19 mouse cellular contexts compared by ENCODE assay signal in genomic region chr19:23746506-23746905, GRCm38 (mm10). TPM values are rescaled to one million over a fixed set of nuclear protein-coding genes. Genes with fewer than 3 reads are reported as not detected.
A peak's percentile ranks its signal among the peaks of the same experiment; 100 is the strongest.
DNase-seq lines count a peak whose midpoint lies in the region; ATAC-seq and TF ChIP-seq lines count a peak whose summit lies in the region.
"Had no signal": no experiment of that assay in that cellular context is flagged by ENCODE, and none has a peak within 500 bp of the region (broad histone marks: within the 10 kb centered on the region; RNA-seq: fewer than 3 reads in every experiment).

No protein-coding gene starts in this region.

- no peak for TF ChIP-seq POLR2A in cerebellum, adult 2 months (IDR thresholded peaks at IDR 0.05; ENCODE audit: borderline replicate concordance, insufficient read depth, low read length)

- no peak for TF ChIP-seq CTCF in cerebellum, adult 2 months (IDR thresholded peaks at IDR 0.05; ENCODE audit: borderline replicate concordance, insufficient read depth, low read depth, low read length)

- 37% methylated on average over 3 of the region's 3 CpGs for WGBS in cerebellum, adult 2 months
- WGBS in midbrain, embryonic 11.5 days: 84% methylated on average over 3 of the region's 3 CpGs
- 67% methylated on average over 3 of the region's 3 CpGs for WGBS in midbrain, embryonic 15.5 days

- no peak overlapping the region for H3K27ac ChIP-seq in cerebellum, adult 2 months (ENCODE audit: insufficient read depth, low read length)
- H3K27ac ChIP-seq in midbrain, embryonic 11.5 days (ENCODE audit: low read depth, low read length): no peak overlapping the region
- H3K27ac ChIP-seq in midbrain, embryonic 15.5 days: no peak overlapping the region

- H3K4me3 ChIP-seq in cerebellum, adult 2 months (replicated peaks; ENCODE audit: insufficient read depth, low read depth, low read length): no peak overlapping the region
- no peak overlapping the region for H3K4me3 ChIP-seq in midbrain, embryonic 11.5 days (ENCODE audit: low read depth, low read length)
- H3K4me3 ChIP-seq in midbrain, embryonic 15.5 days: no peak overlapping the region

- no peak for ATAC-seq in midbrain, embryonic 11.5 days (ENCODE audit: low FRiP score)
- ATAC-seq in midbrain, embryonic 15.5 days (replicated peaks): no peak
- ATAC-seq: activated CD4-positive, CD25-positive, alpha-beta regulatory T cell, adult 4 months; CD4-positive, CD25-positive, alpha-beta regulatory T cell, adult 4 months; Patski had no signal

- H3K9me3 ChIP-seq in midbrain, embryonic 11.5 days (ENCODE audit: control insufficient read depth, low read length): no peaks in the 10 kb centered on the region
- no peaks in the 10 kb centered on the region for H3K9me3 ChIP-seq in midbrain, embryonic 15.5 days
- H3K9me3 ChIP-seq: G1E had no signal

- no peak overlapping the region for H3K9ac ChIP-seq in midbrain, embryonic 11.5 days (ENCODE audit: low read length)
- no peak overlapping the region for H3K9ac ChIP-seq in midbrain, embryonic 15.5 days

- H3K4me2 ChIP-seq in midbrain, embryonic 11.5 days: no peak overlapping the region
- H3K4me2 ChIP-seq in midbrain, embryonic 15.5 days: no peak overlapping the region

- H3K36me3 ChIP-seq in midbrain, embryonic 11.5 days (ENCODE audit: control insufficient read depth, insufficient read depth, low read length): no peaks in the 10 kb centered on the region
- no peaks in the 10 kb centered on the region for H3K36me3 ChIP-seq in midbrain, embryonic 15.5 days (replicated peaks)
- H3K36me3 ChIP-seq: G1E had no signal

- H3K27me3 ChIP-seq in cerebellum, adult 2 months (ENCODE audit: control insufficient read depth, insufficient read depth, low read length): no peaks in the 10 kb centered on the region
- H3K27me3 ChIP-seq in midbrain, embryonic 11.5 days (ENCODE audit: control insufficient read depth, insufficient read depth, low read length): no peaks in the 10 kb centered on the region
- H3K27me3 ChIP-seq in midbrain, embryonic 15.5 days (replicated peaks): no peaks in the 10 kb centered on the region
- H3K27me3 ChIP-seq: CH12.LX had no signal

- peak; percentile 66 to 75 for DNase-seq in cerebellum, postnatal 10 days
- DNase-seq in cerebellum, adult 2 months: no peak
- peak; percentile 37 for DNase-seq in midbrain, embryonic 11.5 days (ENCODE audit: low spot score, missing footprints)
- DNase-seq: adrenal gland, adult 2 months; adrenal gland, adult 8-10 months; adrenal gland, postnatal 10 days; adrenal gland, postnatal 14 days; adrenal gland, postnatal 25 days; adrenal gland, postnatal 36 days; B cell, adult 2 months; cerebellum, adult 11 months; cerebellum, adult 11-12 months; cerebellum, adult 18-20 months had no signal

- no peaks in the 10 kb centered on the region for H3K4me1 ChIP-seq in cerebellum, adult 2 months (ENCODE audit: control insufficient read depth, insufficient read depth, low read length)
- H3K4me1 ChIP-seq in midbrain, embryonic 11.5 days (ENCODE audit: control insufficient read depth, insufficient read depth, low read length): no peaks in the 10 kb centered on the region
- no peaks in the 10 kb centered on the region for H3K4me1 ChIP-seq in midbrain, embryonic 15.5 days

RNA-seq across cellular contexts. Expression of gene Apba1, which starts 12.2 kb away (rescaled TPM):
- 78.3 and 80.4 TPM in 2 replicates for polyA plus RNA-seq in cerebellum, adult 2 months (2012; rRNA removed)
- polyA plus RNA-seq in midbrain, embryonic 11.5 days (2014; fragmentation: Nextera tagmentation; extraction: Ambion mirVana): 1.2 and 1.4 TPM in 2 replicates
- 13.2 and 14.2 TPM in 2 replicates for polyA plus RNA-seq in midbrain, embryonic 15.5 days (2015; fragmentation: Nextera tagmentation; extraction: Ambion mirVana)
- polyA plus RNA-seq: activated CD4-positive, CD25-positive, alpha-beta regulatory T cell, adult 4 months; CD4-positive, CD25-positive, alpha-beta regulatory T cell, adult 4 months; G1E had no signal

RNA-seq across cellular contexts. Expression of gene Ptar1, which starts 59.3 kb away (rescaled TPM):
- 12.1 and 13.9 TPM in 2 replicates for polyA plus RNA-seq in cerebellum, adult 2 months (2012; rRNA removed)
- 7.7 and 8.7 TPM in 2 replicates for polyA plus RNA-seq in midbrain, embryonic 11.5 days (2014; fragmentation: Nextera tagmentation; extraction: Ambion mirVana)
- 3.9 and 4.1 TPM in 2 replicates for polyA plus RNA-seq in midbrain, embryonic 15.5 days (2015; fragmentation: Nextera tagmentation; extraction: Ambion mirVana)

Comparison
In these comparisons a context has a peak if more than half of its experiments do, and no peak if none do; other contexts are left out.
1. DNase-seq: peak in cerebellum, postnatal 10 days (2 of 2) and midbrain, embryonic 11.5 days (single experiment); none in cerebellum, adult 2 months (0 of 2).